Mouse (Mus musculus) gastrocnemius, postnatal 14 days (tissue): Measurements from ENCODE around the gene Mrps25. TPM values are rescaled to one million over a fixed set of nuclear protein-coding genes. Genes with fewer than 3 reads are reported as not detected.
A peak's percentile ranks its signal among the peaks of the same experiment; 100 is the strongest.

ENCODE experiments used
- DNase-seq: peaks from one replicate; pipeline ENCODE4 v3.0.0; 2021; ENCODE audit warnings: mixed read lengths
- intact Hi-C: fragments of 180-260 bp; cut with DNase I; formaldehyde crosslinking; loops from one replicate; pipeline ENCODE4 v1.15.1; 2025; ENCODE audit warnings: low total_unique reads
- long read RNA-seq, 2 experiments: library from polyadenylated mRNA; stranded (forward); transcript quantifications; one replicate each; pipeline ENCODE4 v2.0.0; 2021
- total RNA-seq, 2 experiments: library from RNA; stranded (reverse); gene quantifications; 2 replicates each; pipeline ENCODE4 v1.2.3; 2021

Gene Mrps25
- 10 to 100 TPM; 30.6 to 33.1 TPM for total RNA-seq
- long read RNA-seq, experiment 1, full-length matches to known transcripts = 32 of 33 reads
- long read RNA-seq, experiment 1, partial matches to known transcripts = 0 of 33 reads
- long read RNA-seq, experiment 1, other reads (novel, unspliced or antisense) = 1 of 33 reads
- long read RNA-seq, experiment 2, full-length matches to known transcripts = 45 of 45 reads
- long read RNA-seq, experiment 2, partial matches to known transcripts = 0 of 45 reads
- long read RNA-seq, experiment 2, other reads (novel, unspliced or antisense) = 0 of 45 reads

- intact Hi-C loops = no loop called here
- DNase-seq = peak; percentile 71
Measured at GRCm38 (mm10) chr6:92183621-92184131, at the start of gene Mrps25. Gene Mrps25 (minus strand): TSS chr6:92184033.

DNA sequence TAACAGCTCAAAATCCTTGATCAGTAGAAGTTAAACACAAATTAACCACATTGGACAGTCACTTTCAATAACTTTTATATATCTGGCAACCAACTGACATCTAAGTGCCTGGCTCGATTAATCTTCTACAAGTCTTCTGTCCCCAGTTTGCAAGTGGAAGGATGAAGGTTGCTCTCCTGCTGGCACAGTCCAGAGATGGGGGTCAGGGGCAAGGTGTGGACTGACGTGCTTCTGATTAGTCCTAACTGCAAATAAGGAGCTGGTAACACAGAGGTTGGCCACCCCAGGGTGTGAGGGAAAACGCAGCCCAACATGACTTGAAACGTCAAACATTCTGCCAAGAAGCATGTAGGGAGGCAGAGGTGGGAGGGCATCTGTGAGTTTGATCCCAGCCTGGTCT lies 47.9 kb upstream of the Mrps25 start:
- DNase-seq = no peak
- intact Hi-C loops = no loop called here

DNA sequence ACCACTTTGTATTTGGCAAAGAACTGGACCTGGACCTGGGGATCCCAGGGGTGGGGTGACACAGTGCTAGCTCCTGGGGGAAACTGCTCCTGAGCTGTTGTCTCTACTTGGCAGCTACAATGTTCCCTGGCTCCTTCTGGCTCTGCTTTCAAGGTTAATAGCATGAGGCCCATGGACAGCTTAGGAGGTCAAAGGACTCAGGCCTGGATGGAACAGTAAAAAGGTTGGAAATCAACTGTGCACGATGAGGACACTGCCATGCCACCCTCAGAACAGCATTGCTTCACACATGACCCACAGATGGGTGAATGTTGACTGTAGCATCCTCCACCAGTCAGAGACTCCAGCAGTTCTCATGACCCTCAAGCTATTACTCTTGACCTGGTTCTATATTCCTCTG lies 47.5 kb upstream of the Mrps25 start:
- no peak for DNase-seq
- intact Hi-C loops = no loop called here

DNA sequence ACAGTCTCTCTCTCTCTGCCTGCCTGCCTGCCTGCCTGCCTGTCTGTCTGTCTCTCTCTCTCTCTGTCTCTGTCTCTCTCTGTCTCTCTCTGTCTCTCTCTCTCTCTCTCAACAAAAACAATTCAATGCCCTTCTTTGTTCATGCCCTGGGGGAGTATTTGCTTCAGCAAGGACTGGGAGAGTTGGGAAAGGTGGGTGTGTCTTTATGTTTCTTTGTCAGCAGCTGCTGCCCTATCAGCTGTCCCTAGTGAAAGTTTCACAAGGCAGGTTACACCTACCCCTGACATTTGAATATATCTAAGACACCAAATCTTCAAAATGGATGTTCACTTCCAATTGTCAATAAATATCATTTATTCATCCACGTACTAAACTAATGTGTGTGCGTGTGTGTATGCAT lies 45.8 kb upstream of the Mrps25 start:
- DNase-seq = no peak
- intact Hi-C loops = no loop called here

DNA sequence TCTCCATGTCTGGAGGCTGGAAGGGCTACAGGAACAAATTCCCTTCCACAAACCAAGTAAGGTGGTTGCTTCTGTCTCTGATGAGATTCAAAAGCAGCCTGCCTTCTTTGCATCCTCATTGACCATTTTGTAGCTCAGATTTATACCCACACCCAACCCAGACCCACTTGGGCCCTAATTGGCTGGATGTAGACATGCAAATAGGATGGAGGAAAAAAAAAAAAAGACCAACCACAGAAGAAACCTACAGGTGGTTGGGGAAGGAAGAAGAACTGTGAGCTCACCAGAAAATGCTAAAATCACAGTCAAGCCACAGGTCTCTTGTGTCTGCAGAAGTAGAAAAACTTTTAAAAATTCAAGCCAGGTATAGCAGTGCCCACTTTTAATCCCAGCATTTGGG lies 45.3 kb upstream of the Mrps25 start:
- no peak for DNase-seq
- intact Hi-C loops = no loop called here

GRCm38 (mm10) chr6:92224981-92225380 lies 41.1 kb upstream of the Mrps25 start:
- no peak for DNase-seq
- intact Hi-C loops = no loop called here

DNA sequence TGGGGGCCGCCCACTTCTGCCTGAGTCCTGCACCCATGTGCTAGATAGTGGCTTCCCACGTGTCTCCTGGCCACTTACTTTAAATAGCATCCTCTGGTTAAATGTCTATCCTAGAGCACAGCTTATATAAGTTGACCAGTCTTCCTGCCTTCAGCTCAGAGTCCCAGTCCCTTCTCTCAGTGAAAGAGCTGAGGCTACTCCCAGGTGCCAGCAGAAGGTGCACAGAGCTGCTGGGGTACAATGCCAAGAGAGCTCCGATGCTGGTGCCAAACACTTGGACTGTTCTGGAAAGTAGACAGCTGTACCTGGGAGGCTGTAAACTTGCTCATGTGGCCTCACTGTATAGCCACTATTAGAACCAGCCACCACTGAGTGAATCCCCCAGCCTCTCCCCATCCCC lies 38.2 kb upstream of the Mrps25 start:
- intact Hi-C loops = loop anchor here (2.0 kb wide), 1 partner anchor 45 kb away; no protein-coding TSS in a partner anchor
- no peak for DNase-seq

- no peak for DNase-seq
- intact Hi-C loops = loop anchor here (2.0 kb wide), 1 partner anchor 45 kb away; no protein-coding TSS in a partner anchor
Measured at GRCm38 (mm10) chr6:92221604-92222003, 37.8 kb upstream of the Mrps25 start.

DNA sequence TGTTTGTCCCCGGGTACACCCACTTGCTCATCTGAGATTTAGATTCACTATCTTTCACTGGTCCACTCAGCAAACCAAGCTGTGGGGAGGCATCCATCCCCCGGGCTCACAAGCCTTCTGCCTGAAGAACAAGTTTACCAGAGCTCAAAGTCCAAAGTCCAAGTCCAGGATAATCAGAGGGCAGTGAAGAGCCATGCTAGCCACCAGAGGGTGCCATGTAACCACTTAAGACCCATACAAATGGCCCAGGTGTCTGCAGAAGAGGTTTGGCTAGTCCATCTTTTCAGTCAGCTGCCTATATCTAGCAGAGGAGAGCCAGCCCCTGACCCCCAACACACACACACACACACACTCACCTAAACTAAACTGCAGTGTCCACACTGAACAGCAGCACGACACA lies 35.6 kb upstream of the Mrps25 start:
- intact Hi-C loops = no loop called here
- peak; percentile 12 for DNase-seq

DNA sequence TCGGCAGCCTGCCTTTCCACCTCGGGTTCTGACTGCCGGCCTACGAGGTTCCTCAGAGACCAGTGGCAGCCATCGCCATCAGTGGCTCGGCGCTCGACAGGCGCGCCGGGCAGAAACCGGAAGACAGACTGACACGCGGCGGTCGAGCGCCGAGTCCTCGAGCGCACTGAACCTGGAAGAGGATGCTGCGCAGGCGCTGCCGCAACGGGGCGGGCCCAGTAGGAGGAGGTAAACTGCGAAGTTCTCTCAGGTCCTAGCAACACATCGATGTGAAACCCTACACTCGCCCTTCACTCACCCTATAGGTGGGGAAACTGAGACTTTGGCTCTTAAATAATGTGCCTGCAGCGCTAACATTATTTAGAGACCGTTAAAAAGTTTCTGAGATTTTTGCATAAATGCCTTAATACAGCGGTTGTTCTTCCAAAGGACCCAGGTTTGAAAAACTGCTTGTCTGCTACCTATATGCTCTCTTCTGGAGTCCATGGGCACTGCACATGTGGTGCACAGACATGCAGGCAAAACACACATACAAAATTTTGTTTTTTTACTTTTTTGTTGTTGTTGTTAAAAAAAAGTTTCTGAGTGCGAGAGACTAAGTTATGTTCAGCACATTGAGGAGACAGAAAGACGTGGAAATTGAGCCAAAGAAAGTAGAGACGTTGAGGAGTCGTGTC lies 31.1 kb upstream of the Mrps25 start, which contains the start of gene Rbsn:
Gene Rbsn, minus strand, starts transcription at position 153 of the 677 bp plus-strand sequence.
- intact Hi-C loops = no loop called here
- peak; percentile 93 for DNase-seq

GRCm38 (mm10) chr6:92214055-92214772 lies 30.4 kb upstream of the Mrps25 start:
- DNase-seq = no peak
- intact Hi-C loops = no loop called here

- no peak for DNase-seq
- intact Hi-C loops = no loop called here
Measured at GRCm38 (mm10) chr6:92199414-92199813, 15.6 kb upstream of the Mrps25 start.

GRCm38 (mm10) chr6:92184178-92184577 lies 345 bp upstream of the Mrps25 start:
- intact Hi-C loops = no loop called here
- no peak for DNase-seq

GRCm38 (mm10) chr6:92176450-92176849 lies 7.4 kb downstream of the Mrps25 start:
- no peak for DNase-seq
- intact Hi-C loops = no loop called here

GRCm38 (mm10) chr6:92162724-92163123 lies 21.1 kb downstream of the Mrps25 start:
- DNase-seq = no peak
- intact Hi-C loops = no loop called here

DNA sequence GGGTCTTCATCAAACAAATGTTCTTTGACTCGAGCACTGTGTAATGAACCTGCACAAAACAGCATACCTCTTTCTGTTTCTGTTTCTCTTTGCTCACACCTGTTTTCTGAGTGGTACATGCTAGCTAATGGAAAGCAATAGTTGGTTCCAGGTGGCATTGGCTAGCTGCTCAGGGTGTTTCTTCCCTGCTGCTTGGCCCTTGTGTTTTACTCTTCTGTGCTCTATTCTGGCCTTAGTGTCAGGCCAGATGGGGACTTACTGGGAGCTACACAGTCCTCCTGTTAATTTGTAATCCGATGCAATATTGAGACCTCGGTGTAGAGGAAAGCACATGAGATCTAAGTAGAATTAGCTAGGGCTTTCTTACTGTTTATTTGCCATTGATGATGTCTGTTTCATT lies 25.0 kb downstream of the Mrps25 start:
- intact Hi-C loops = loop anchor here (10.0 kb wide), 1 partner anchor 54 kb away; no protein-coding TSS in a partner anchor

GRCm38 (mm10) chr6:92153774-92154173 lies 30.1 kb downstream of the Mrps25 start:
- no peak for DNase-seq
- intact Hi-C loops = loop anchor here (10.0 kb wide), 1 partner anchor 49 kb away; no protein-coding TSS in a partner anchor

More for the DNA sequence above, 25.0 kb downstream of the Mrps25 start:
- DNase-seq = no peak

GRCm38 (mm10) chr6:92145881-92146280 lies 38.0 kb downstream of the Mrps25 start:
- intact Hi-C loops = no loop called here
- DNase-seq = no peak

- intact Hi-C loops = no loop called here
- no peak for DNase-seq
Measured at GRCm38 (mm10) chr6:92136356-92136755, 47.5 kb downstream of the Mrps25 start.

DNA sequence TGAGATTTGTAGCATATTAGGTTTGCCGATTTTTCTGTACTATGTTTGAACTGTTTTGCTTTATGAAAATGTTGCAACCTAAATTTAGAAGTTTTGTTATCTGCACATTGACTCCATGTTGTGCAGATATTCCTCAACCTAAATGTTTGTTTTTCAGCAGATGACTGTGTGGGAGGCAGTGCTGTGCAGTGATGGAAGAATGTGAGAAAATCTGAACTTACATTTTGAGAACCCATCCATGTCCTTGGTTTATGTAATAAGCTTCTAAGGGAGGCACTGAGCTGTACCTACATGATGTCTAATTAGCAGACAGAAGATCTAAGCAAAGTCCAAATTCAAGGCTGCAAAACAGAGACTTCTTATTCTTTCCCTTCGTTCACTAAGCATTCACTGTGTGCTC lies 50.2 kb downstream of the Mrps25 start:
- intact Hi-C loops = no loop called here
- DNase-seq = no peak
